Mouse (Mus musculus) ES-Bruce4 (cell line): Measurements from ENCODE around the gene Zfp704.

ENCODE experiments used
- CTCF ChIP-seq: IDR thresholded peaks from one replicate; pipeline ENCODE4 v1.8.1; 2011; ENCODE audit warnings: low read depth, low read length
- EP300 ChIP-seq: IDR thresholded peaks from 2 replicates; pipeline ENCODE4 v1.6.1; 2011; ENCODE audit warnings: low read depth, low read length; ENCODE audit not compliant: insufficient read depth
- POLR2A ChIP-seq: IDR thresholded peaks from one replicate; pipeline ENCODE4 v1.8.1; 2011; ENCODE audit warnings: low read length; ENCODE audit not compliant: insufficient read depth

GRCm38 (mm10) chr3:9608441-9608905, 1.4 kb downstream of the Zfp704 start:
- TF ChIP-seq CTCF: no peak
- TF ChIP-seq EP300: 0 out of 2 replicates have a peak, but pooled peaks have one; percentile 62
- TF ChIP-seq POLR2A: peak; percentile 36
